Mouse (Mus musculus) T-helper 1 cell (primary cell): ENCODE results near the gene Rnf144a.
"Not testable (repeated sequence)": the region's sequence is repeated elsewhere in the genome, so short reads cannot be mapped to it uniquely, and the experiment has no call there.

Experiments
- in situ Hi-C: fragments of 300-600 bp; cut with MboI, MseI; formaldehyde crosslinking; loops from one replicate; pipeline ENCODE4 v1.15.1; 2025; ENCODE audit warnings: high pct_unique_total_duplicates

Gene Rnf144a

GRCm38 (mm10) chr12:26415104-26415771 is at the start of gene Rnf144a:
Gene Rnf144a (minus strand): TSS chr12:26415254.
- in situ Hi-C loops: loop anchor here (5.0 kb wide), 1 partner anchor 103 kb away; no protein-coding TSS in a partner anchor

- in situ Hi-C loops: no loop called here
Measured at GRCm38 (mm10) chr12:26460091-26460490, 45.0 kb upstream of the Rnf144a start.

GRCm38 (mm10) chr12:26456028-26456698 is 41.1 kb upstream of the Rnf144a start, which contains the start of gene Rsad2:
Gene Rsad2 (minus strand): TSS chr12:26456452.
- in situ Hi-C loops: no loop called here

- in situ Hi-C loops: no loop called here
Measured at GRCm38 (mm10) chr12:26454682-26455081, 39.6 kb upstream of the Rnf144a start.

- in situ Hi-C loops: no loop called here
Measured at GRCm38 (mm10) chr12:26452951-26453350, 37.9 kb upstream of the Rnf144a start.

- in situ Hi-C loops: no loop called here
Measured at GRCm38 (mm10) chr12:26451150-26451549, 36.1 kb upstream of the Rnf144a start.

- in situ Hi-C loops: no loop called here
Measured at GRCm38 (mm10) chr12:26449483-26449882, 34.4 kb upstream of the Rnf144a start.

- in situ Hi-C loops: no loop called here
Measured at GRCm38 (mm10) chr12:26446377-26447045, 31.5 kb upstream of the Rnf144a start.

- in situ Hi-C loops: no loop called here
Measured at GRCm38 (mm10) chr12:26444511-26444910, 29.5 kb upstream of the Rnf144a start.

GRCm38 (mm10) chr12:26444054-26444453 is 29.0 kb upstream of the Rnf144a start:
- in situ Hi-C loops: no loop called here

- in situ Hi-C loops: no loop called here
Measured at GRCm38 (mm10) chr12:26439366-26439765, 24.3 kb upstream of the Rnf144a start.

- in situ Hi-C loops: no loop called here
Measured at GRCm38 (mm10) chr12:26437950-26438349, 22.9 kb upstream of the Rnf144a start.

- in situ Hi-C loops: no loop called here
Measured at GRCm38 (mm10) chr12:26436334-26436733, 21.3 kb upstream of the Rnf144a start.

- in situ Hi-C loops: not testable (repeated sequence)
Measured at GRCm38 (mm10) chr12:26428771-26429170, 13.7 kb upstream of the Rnf144a start.

GRCm38 (mm10) chr12:26424841-26425240 is 9.8 kb upstream of the Rnf144a start:
- in situ Hi-C loops: no loop called here

- in situ Hi-C loops: loop anchor here (5.0 kb wide), 1 partner anchor 106 kb away; no protein-coding TSS in a partner anchor
Measured at GRCm38 (mm10) chr12:26418322-26418721, 3.3 kb upstream of the Rnf144a start.

GRCm38 (mm10) chr12:26416636-26417295 is 1.7 kb upstream of the Rnf144a start:
- in situ Hi-C loops: loop anchor here (5.0 kb wide), 1 partner anchor 104 kb away; no protein-coding TSS in a partner anchor

- in situ Hi-C loops: loop anchor here (5.0 kb wide), 1 partner anchor 102 kb away; no protein-coding TSS in a partner anchor
Measured at GRCm38 (mm10) chr12:26414451-26415103, 477 bp downstream of the Rnf144a start.

GRCm38 (mm10) chr12:26413961-26414411 is 1.1 kb downstream of the Rnf144a start:
- in situ Hi-C loops: no loop called here

GRCm38 (mm10) chr12:26412802-26413201 is 2.3 kb downstream of the Rnf144a start:
- in situ Hi-C loops: no loop called here

GRCm38 (mm10) chr12:26411841-26412450 is 3.1 kb downstream of the Rnf144a start:
- in situ Hi-C loops: no loop called here
